Mouse (Mus musculus) hindbrain, embryonic 11.5 days (tissue): Measurements from ENCODE around the gene Tanc1. TPM values are rescaled to one million over a fixed set of nuclear protein-coding genes. Genes with fewer than 3 reads are reported as not detected.
"Not testable (repeated sequence)": the region's sequence is repeated elsewhere in the genome, so short reads cannot be mapped to it uniquely, and the experiment has no call there.

ENCODE experiments used
- ATAC-seq: fragments of 200-750 bp; cut with Nextera tagmentation; 2 replicates; pipeline ENCODE4 v1.8.0; 2017; ENCODE audit warnings: mild to moderate bottlenecking, moderate TSS enrichment, moderate library complexity; ENCODE audit not compliant: low FRiP score
- DNase-seq: peaks from one replicate; pipeline ENCODE4 v3.0.0-alpha.2; 2015; ENCODE audit warnings: low spot score
- H3K27ac ChIP-seq: fragments of 300-500 bp; sonication (generic); 2 replicates; pipeline ENCODE4 v1.5.1; 2014; ENCODE audit warnings: mild to moderate bottlenecking, low read depth, low read length
- H3K27me3 ChIP-seq: fragments of 300-500 bp; sonication (generic); 2 replicates; pipeline ENCODE4 v1.6.1; 2014; ENCODE audit warnings: mild to moderate bottlenecking, low read length, moderate library complexity, mixed read lengths; ENCODE audit not compliant: control insufficient read depth, insufficient read depth
- H3K36me3 ChIP-seq: fragments of 300-500 bp; sonication (generic); 2 replicates; pipeline ENCODE4 v1.6.1; 2014; ENCODE audit warnings: mild to moderate bottlenecking, low read length, moderate library complexity, mixed read lengths; ENCODE audit not compliant: control insufficient read depth, insufficient read depth
- H3K4me1 ChIP-seq: fragments of 300-500 bp; sonication (generic); replicated peaks from 2 replicates; pipeline ENCODE4 v1.6.1; 2014; ENCODE audit warnings: low read length, mixed read lengths; ENCODE audit not compliant: control insufficient read depth, insufficient read depth
- H3K4me2 ChIP-seq: fragments of 300-500 bp; sonication (generic); replicated peaks from 2 replicates; pipeline ENCODE4 v1.6.1; 2014; ENCODE audit warnings: mild to moderate bottlenecking, low read depth, low read length
- H3K4me3 ChIP-seq: fragments of 300-500 bp; sonication (generic); 2 replicates; pipeline ENCODE4 v1.5.1; 2014; ENCODE audit warnings: low read depth, low read length
- H3K9ac ChIP-seq: fragments of 300-500 bp; sonication (generic); 2 replicates; pipeline ENCODE4 v1.6.1; 2014; ENCODE audit warnings: low read depth, low read length
- H3K9me3 ChIP-seq: fragments of 300-500 bp; sonication (generic); 2 replicates; pipeline ENCODE4 v1.6.1; 2016; ENCODE audit warnings: low read length; ENCODE audit not compliant: control insufficient read depth
- WGBS: fragments of 180-500 bp; shearing (Covaris S2); extraction: QIAGEN DNeasy Blood & Tissue Kit; methylation state at CpG from one replicate; pipeline ENCODE4 v1.1.7; 2014; 5-methylcytosine and 5-hydroxymethylcytosine counted together
- polyA plus RNA-seq: library from polyadenylated mRNA; unstranded; fragments of >200 nt; fragmentation: Nextera tagmentation; extraction: Ambion mirVana; gene quantifications from 2 replicates; pipeline ENCODE4 v1.2.1, GENCODE M21; 2014

The Tanc1 gene
- 11.2 and 12.2 TPM in 2 replicates for polyA plus RNA-seq

- H3K9ac ChIP-seq, result peak within 1 kb of the TSS; percentile 76
Observed at GRCm38 (mm10) chr2:59611831-59612732, at the start of gene Tanc1. TSS of gene Tanc1 (plus strand) at chr2:59612042.

GRCm38 (mm10) chr2:59562215-59562614, 49.6 kb upstream of the Tanc1 start:
- H3K9me3 ChIP-seq, result no peaks in the 10 kb centered on the region
- no peaks in the 10 kb centered on the region for H3K27me3 ChIP-seq
- no peak for DNase-seq
- WGBS, result 70% methylated on average over 4 of the region's 4 CpGs
- H3K4me2 ChIP-seq, result no peak overlapping the region
- no peak overlapping the region for H3K9ac ChIP-seq
- no peaks in the 10 kb centered on the region for H3K4me1 ChIP-seq
- ATAC-seq, result no peak
- H3K36me3 ChIP-seq, result no peaks in the 10 kb centered on the region
- no peak overlapping the region for H3K4me3 ChIP-seq
- H3K27ac ChIP-seq, result no peak overlapping the region

More at GRCm38 (mm10) chr2:59611831-59612732, at the start of gene Tanc1:
- DNase-seq (peak; percentile 84), ATAC-seq (peak; percentile 91)
- under 1% methylated on average over 84 of the region's 99 CpGs for WGBS
- H3K36me3 ChIP-seq, result no peaks in the 10 kb centered on the region
- H3K9me3 ChIP-seq, result no peaks in the 10 kb centered on the region
- peak within 1 kb of the TSS; percentile 79 for H3K27ac ChIP-seq
- peak within 1 kb of the TSS; percentile 99 for H3K4me2 ChIP-seq
- H3K4me3 ChIP-seq, result peak within 1 kb of the TSS; percentile 84
- no peaks in the 10 kb centered on the region for H3K27me3 ChIP-seq
- no peaks in the 10 kb centered on the region for H3K4me1 ChIP-seq

GRCm38 (mm10) chr2:59562696-59563095, 49.1 kb upstream of the Tanc1 start:
- Histone ChIP-seq H3K4me1 (no peaks in the 10 kb centered on the region), H3K4me3 (no peak overlapping the region), H3K27me3 (no peaks in the 10 kb centered on the region), H3K9ac (no peak overlapping the region), H3K36me3 (no peaks in the 10 kb centered on the region), H3K4me2 (no peak overlapping the region), H3K27ac (no peak overlapping the region), H3K9me3 (no peaks in the 10 kb centered on the region)
- ATAC-seq (peak; percentile 63; the same call in 1 of the 2 replicates), DNase-seq (peak; percentile 35)
- WGBS, result 32% methylated on average over 5 of the region's 5 CpGs

GRCm38 (mm10) chr2:59564029-59564611, 47.7 kb upstream of the Tanc1 start:
- DNase-seq, ATAC-seq, H3K36me3 ChIP-seq: not testable (repeated sequence)

GRCm38 (mm10) chr2:59564947-59565346, 46.9 kb upstream of the Tanc1 start:
- no peak overlapping the region for H3K4me2 ChIP-seq
- 81% methylated on average over 4 of the region's 4 CpGs for WGBS
- no peak for DNase-seq

More at GRCm38 (mm10) chr2:59564029-59564611, 47.7 kb upstream of the Tanc1 start:
- not testable (repeated sequence) for H3K4me2 ChIP-seq, H3K27ac ChIP-seq, H3K27me3 ChIP-seq, H3K9me3 ChIP-seq, H3K4me3 ChIP-seq, H3K4me1 ChIP-seq, H3K9ac ChIP-seq
- WGBS, result 87% methylated on average over 3 of the region's 10 CpGs

GRCm38 (mm10) chr2:59580939-59581338, 30.9 kb upstream of the Tanc1 start:
- no peaks in the 10 kb centered on the region for H3K9me3 ChIP-seq

More at GRCm38 (mm10) chr2:59564947-59565346, 46.9 kb upstream of the Tanc1 start:
- Histone ChIP-seq H3K9me3 (no peaks in the 10 kb centered on the region; the same call in 1 of the 2 replicates), H3K4me3 (no peak overlapping the region), H3K4me1 (no peaks in the 10 kb centered on the region), H3K36me3 (no peaks in the 10 kb centered on the region), H3K27ac (no peak overlapping the region), H3K9ac (no peak overlapping the region), H3K27me3 (no peaks in the 10 kb centered on the region)
- ATAC-seq, result no peak

GRCm38 (mm10) chr2:59583961-59584360, 27.9 kb upstream of the Tanc1 start:
- H3K9ac ChIP-seq, result no peak overlapping the region
- DNase-seq (no peak), ATAC-seq (no peak)
- no peaks in the 10 kb centered on the region for H3K36me3 ChIP-seq
- no peak overlapping the region for H3K27ac ChIP-seq
- no peaks in the 10 kb centered on the region for H3K27me3 ChIP-seq
- no peak overlapping the region for H3K4me3 ChIP-seq
- WGBS, result 91% methylated on average over 6 of the region's 6 CpGs
- H3K4me2 ChIP-seq, result no peak overlapping the region
- H3K4me1 ChIP-seq, result no peaks in the 10 kb centered on the region
- H3K9me3 ChIP-seq, result no peaks in the 10 kb centered on the region

More at GRCm38 (mm10) chr2:59580939-59581338, 30.9 kb upstream of the Tanc1 start:
- Histone ChIP-seq H3K4me1 (no peaks in the 10 kb centered on the region), H3K4me3 (no peak overlapping the region), H3K4me2 (no peak overlapping the region), H3K9ac (no peak overlapping the region), H3K36me3 (no peaks in the 10 kb centered on the region), H3K27ac (no peak overlapping the region), H3K27me3 (no peaks in the 10 kb centered on the region)
- ATAC-seq (no peak), DNase-seq (no peak)
- WGBS, result 42% methylated on average over 7 of the region's 7 CpGs

- no peak for DNase-seq
- no peak for ATAC-seq
- Histone ChIP-seq H3K9ac (no peak overlapping the region), H3K27me3 (no peaks in the 10 kb centered on the region), H3K9me3 (no peaks in the 10 kb centered on the region), H3K36me3 (no peaks in the 10 kb centered on the region), H3K27ac (no peak overlapping the region), H3K4me2 (no peak overlapping the region), H3K4me3 (no peak overlapping the region), H3K4me1 (no peaks in the 10 kb centered on the region)
- 84% methylated on average over 10 of the region's 10 CpGs for WGBS
Observed at GRCm38 (mm10) chr2:59587387-59588095, 24.3 kb upstream of the Tanc1 start.
